Mouse (Mus musculus) testis, adult 2 months (tissue): ENCODE results near the gene Rgcc. TPM values are rescaled to one million over a fixed set of nuclear protein-coding genes. Genes with fewer than 3 reads are reported as not detected.

Experiments
- H3K27ac ChIP-seq: fragments of 200-500 bp; 2 replicates; pipeline ENCODE4 v1.5.1; 2012; ENCODE audit warnings: low read depth, low read length; ENCODE audit not compliant: control insufficient read depth, insufficient read depth
- H3K27me3 ChIP-seq: fragments of 200-500 bp; 2 replicates; pipeline ENCODE4 v1.6.1; 2012; ENCODE audit warnings: mild to moderate bottlenecking, low read length, moderate library complexity; ENCODE audit not compliant: control insufficient read depth, insufficient read depth
- H3K36me3 ChIP-seq: fragments of 200-500 bp; 2 replicates; pipeline ENCODE4 v1.6.1; 2012; ENCODE audit warnings: mild to moderate bottlenecking, low read length; ENCODE audit not compliant: control insufficient read depth, insufficient read depth
- H3K4me1 ChIP-seq: fragments of 200-500 bp; 2 replicates; pipeline ENCODE4 v1.6.1; 2012; ENCODE audit warnings: low read length; ENCODE audit not compliant: control insufficient read depth, insufficient read depth
- H3K4me3 ChIP-seq: fragments of 200-500 bp; 2 replicates; pipeline ENCODE4 v1.5.1; 2012; ENCODE audit warnings: low read depth, mild to moderate bottlenecking, low read length, moderate library complexity, mixed read lengths; ENCODE audit not compliant: control insufficient read depth
- CTCF ChIP-seq: fragments of 200-500 bp; IDR thresholded peaks from 2 replicates; pipeline ENCODE4 v1.5.1; 2012; ENCODE audit warnings: low read depth, mild to moderate bottlenecking, inconsistent platforms, low read length, moderate library complexity; ENCODE audit not compliant: control insufficient read depth, insufficient read depth, insufficient replicate concordance
- POLR2A ChIP-seq: fragments of 200-500 bp; IDR thresholded peaks from 2 replicates; pipeline ENCODE4 v1.6.1; 2012; ENCODE audit warnings: low read depth, mild to moderate bottlenecking, inconsistent platforms, low read length, moderate library complexity; ENCODE audit not compliant: control insufficient read depth
- polyA plus RNA-seq: library from polyadenylated mRNA; depleted of rRNA; stranded (reverse); fragments of >200 nt; gene quantifications from 2 replicates; pipeline ENCODE4 v1.2.3, GENCODE M21; 2012

Rgcc gene
- polyA plus RNA-seq, 1 experiment = 26.5 TPM

DNA sequence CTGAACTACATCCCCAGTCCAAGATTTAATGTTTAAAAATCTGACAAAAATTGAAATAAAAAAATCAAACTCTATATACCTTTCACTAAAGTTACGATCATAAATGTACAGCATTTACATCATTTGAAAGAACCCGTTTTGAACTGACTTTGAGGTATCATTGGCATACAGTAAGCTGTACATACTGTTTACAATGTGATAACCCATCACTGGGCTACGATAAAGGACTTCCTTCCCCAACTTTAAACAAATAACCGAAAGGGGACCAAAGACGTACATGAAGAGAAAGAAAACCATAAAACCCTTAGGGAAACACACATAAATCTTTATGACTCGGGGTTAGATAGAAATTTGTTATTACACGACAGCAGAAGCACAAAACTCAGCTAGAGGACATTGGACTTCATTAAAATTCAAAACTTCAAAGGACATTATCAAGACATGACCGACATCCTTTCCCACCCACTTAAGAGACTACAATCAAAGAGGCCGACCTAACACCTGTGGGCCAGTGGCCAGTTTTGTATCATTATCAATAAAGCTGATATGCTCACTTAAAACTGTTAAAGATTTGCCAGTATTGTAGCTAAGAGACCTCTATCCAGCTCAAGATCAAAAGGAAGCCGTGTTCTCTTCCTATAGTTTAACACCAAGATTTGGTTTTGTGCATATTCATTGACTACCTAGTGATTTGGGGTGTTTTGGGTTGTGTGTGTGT, 42.2 kb downstream of the Rgcc start:
- no peaks in the 10 kb centered on the region for H3K36me3 ChIP-seq
- no peak overlapping the region for H3K4me3 ChIP-seq
- TF ChIP-seq CTCF (no peak), POLR2A (no peak)
- no peak overlapping the region for H3K27ac ChIP-seq
- H3K4me1 ChIP-seq = no peaks in the 10 kb centered on the region
- H3K27me3 ChIP-seq = no peaks in the 10 kb centered on the region

DNA sequence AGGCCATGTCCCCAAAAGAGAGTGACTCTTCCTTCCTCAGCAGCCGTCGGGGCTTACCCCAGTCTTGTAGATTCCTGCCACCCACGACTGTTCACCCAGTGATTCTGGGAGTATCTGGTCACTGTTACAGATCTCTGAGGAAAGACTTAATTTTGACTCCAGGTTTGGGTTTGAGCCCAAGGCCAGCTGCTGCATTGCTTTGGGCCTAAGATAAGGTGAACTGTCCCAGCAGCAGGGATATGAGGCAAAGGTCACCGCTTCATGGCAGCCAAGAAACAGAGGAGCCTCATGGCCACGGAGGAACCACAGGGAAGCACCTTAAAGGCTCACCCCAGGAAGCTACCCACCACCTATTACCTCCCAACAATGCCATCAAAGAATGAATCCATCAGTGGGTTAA, 44.8 kb downstream of the Rgcc start:
- no peaks in the 10 kb centered on the region for H3K36me3 ChIP-seq
- TF ChIP-seq CTCF = no peak
- TF ChIP-seq POLR2A = no peak
- no peaks in the 10 kb centered on the region for H3K27me3 ChIP-seq
- no peak overlapping the region for H3K4me3 ChIP-seq
- H3K4me1 ChIP-seq = no peaks in the 10 kb centered on the region
- no peak overlapping the region for H3K27ac ChIP-seq

DNA sequence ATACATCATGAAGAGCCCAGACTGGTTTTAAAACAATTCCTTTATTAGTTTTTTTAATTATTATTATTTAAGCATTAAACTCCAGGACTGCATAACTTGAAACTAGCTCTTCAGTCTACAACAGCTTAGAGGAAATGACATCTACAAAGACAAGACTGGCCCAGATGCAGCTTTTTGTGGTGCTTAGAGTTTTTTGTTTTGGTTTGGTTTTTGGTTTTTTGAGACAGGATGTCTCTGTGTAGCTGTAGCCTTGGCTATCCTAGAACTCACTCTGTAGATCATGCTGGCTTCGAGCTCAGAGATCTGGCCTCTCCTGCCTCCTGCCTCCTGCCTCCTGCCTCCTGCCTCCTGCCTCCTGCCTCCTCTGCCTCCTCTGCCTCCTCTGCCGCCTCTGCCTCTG, 45.7 kb downstream of the Rgcc start:
- H3K4me3 ChIP-seq = no peak overlapping the region
- TF ChIP-seq POLR2A (no peak), CTCF (no peak)
- H3K27me3 ChIP-seq = no peaks in the 10 kb centered on the region
- no peak overlapping the region for H3K27ac ChIP-seq
- H3K36me3 ChIP-seq = no peaks in the 10 kb centered on the region
- no peaks in the 10 kb centered on the region for H3K4me1 ChIP-seq

DNA sequence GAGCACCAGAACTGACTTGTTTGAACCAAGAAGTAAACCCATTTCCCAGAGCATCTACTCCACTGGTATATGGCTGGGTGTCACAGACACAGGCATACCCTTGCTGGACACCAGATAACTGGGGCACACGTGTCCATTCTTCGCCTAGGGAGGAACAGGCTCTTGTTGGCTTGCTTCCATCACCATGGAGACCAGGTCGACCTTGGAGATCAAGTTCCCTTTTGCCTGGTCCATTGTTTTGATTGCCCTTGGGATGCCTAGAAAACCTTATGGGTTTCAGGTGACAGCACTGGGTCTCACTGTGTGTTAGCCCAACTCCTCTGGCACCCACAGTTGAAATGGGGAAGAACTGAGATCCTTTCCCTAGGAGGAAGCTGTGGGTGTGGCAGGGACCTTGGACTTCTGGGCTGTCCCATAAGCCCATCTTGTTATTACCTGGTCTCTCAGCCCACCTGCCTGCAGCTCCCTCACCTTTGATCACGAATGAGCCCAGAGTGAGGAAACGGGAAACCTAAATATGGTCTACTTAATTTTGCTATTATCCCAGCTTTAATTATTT, 49.6 kb downstream of the Rgcc start:
- Histone ChIP-seq H3K27me3 (no peaks in the 10 kb centered on the region), H3K4me1 (no peaks in the 10 kb centered on the region), H3K27ac (no peak overlapping the region), H3K4me3 (no peak overlapping the region), H3K36me3 (no peaks in the 10 kb centered on the region)
- TF ChIP-seq CTCF = no peak
- TF ChIP-seq POLR2A = no peak

DNA sequence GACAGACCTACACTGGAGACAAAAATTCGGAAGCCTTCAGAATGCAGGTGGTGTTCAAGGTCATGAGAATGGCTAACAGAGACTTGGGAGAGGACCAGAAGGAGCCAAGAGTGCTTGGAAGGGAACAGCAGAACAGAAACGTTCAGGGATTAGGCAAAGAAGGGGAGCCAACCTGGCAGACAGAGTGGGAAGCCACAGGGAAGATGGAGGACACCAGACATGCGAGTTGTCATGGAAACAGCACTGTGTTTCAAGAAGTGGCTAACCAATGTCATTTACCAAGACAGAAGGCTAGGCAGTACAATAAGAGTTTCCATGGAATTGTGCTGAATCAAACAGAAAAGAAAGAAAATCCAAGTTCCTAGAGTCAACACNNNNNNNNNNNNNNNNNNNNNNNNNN, 56.9 kb downstream of the Rgcc start:
- H3K4me1 ChIP-seq = no peaks in the 10 kb centered on the region
- no peak overlapping the region for H3K4me3 ChIP-seq
- H3K27ac ChIP-seq = no peak overlapping the region
- no peaks in the 10 kb centered on the region for H3K27me3 ChIP-seq
- no peaks in the 10 kb centered on the region for H3K36me3 ChIP-seq
- TF ChIP-seq CTCF = no peak

DNA sequence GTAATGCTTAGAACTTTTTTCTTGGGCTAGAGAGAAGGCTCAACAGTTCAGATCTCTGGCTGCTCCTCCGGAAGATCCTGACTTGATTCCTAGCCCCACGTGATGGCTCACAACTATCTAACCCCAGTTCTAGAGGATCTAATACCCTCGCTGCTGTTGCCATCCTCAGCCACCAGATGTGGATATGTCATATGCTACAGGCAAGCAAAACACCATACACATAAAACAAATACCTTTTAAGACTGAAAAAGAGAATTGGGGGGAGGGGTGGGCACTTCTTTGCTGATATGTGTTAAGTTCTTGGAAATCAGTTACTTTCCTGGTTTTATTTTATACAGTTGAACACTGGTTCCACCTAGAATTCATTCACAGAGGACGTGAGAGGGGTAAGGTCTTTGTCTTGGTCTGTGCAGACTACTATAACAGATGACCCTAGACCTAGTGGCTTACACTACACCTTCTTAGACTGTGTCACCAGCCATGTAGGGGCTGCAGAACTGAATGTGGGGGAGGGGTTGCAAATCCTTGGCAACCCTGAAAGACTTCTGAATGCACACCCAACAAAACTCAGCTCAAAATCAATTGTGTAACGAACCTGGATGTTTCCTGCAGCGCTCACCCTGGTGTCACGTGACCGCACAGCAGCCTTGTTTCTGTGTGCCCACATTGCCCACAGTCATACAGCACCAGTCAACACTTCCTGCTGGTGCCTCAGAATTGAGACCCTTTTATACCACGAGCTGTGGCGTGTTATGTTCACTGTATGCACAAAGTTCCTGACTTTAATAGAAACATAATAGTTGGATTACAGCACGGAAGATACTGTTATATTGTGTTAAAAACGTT, 58.2 kb downstream of the Rgcc start:
- TF ChIP-seq POLR2A (no peak), CTCF (no peak)
- Histone ChIP-seq H3K36me3 (no peaks in the 10 kb centered on the region), H3K27ac (no peak overlapping the region), H3K27me3 (no peaks in the 10 kb centered on the region), H3K4me1 (0 out of 2 replicates have a peak, but pooled peaks cover 2% of the 10 kb centered on the region), H3K4me3 (no peak overlapping the region)

DNA sequence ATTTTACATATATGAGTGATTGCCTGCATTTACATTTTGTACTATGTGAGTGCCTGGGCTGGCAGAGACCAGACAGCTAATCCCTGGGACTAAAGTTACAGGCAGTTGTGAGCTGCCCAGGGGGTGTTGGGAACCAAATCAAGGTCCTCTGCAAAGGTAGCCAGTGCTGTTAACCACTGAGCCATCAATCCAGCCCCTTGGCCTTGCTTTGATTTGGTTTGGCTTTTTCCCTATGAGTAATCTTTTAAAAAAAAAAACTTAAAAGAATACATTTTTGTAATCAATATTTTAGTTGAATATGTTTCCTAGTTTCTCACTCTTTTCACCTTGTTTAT, 59.1 kb downstream of the Rgcc start:
- Histone ChIP-seq H3K36me3 (no peaks in the 10 kb centered on the region), H3K4me1 (0 out of 2 replicates have a peak, but pooled peaks cover 2% of the 10 kb centered on the region)

More for the DNA sequence above, 59.1 kb downstream of the Rgcc start:
- TF ChIP-seq CTCF = no peak
- no peak for TF ChIP-seq POLR2A
- H3K27ac ChIP-seq = no peak overlapping the region
- no peak overlapping the region for H3K4me3 ChIP-seq
- H3K27me3 ChIP-seq = no peaks in the 10 kb centered on the region
